Mouse (Mus musculus): ENCODE measurements around the gene Kif3c. TPM values are rescaled to one million over a fixed set of nuclear protein-coding genes. Genes with fewer than 3 reads are reported as not detected.

Kif3c gene
- polyA plus RNA-seq (2012; rRNA removed) = 2.1 and 2.3 TPM in 2 replicates

GRCm38 (mm10) chr12:3364508-3365448, at the start of gene Kif3c:
Gene Kif3c, plus strand, starts transcription at chr12:3365132.
- 10% methylated on average over 48 of the region's 48 CpGs for WGBS
- DNase-seq (ENCODE audit: low read depth, low spot score) = peak; percentile 24

DNA sequence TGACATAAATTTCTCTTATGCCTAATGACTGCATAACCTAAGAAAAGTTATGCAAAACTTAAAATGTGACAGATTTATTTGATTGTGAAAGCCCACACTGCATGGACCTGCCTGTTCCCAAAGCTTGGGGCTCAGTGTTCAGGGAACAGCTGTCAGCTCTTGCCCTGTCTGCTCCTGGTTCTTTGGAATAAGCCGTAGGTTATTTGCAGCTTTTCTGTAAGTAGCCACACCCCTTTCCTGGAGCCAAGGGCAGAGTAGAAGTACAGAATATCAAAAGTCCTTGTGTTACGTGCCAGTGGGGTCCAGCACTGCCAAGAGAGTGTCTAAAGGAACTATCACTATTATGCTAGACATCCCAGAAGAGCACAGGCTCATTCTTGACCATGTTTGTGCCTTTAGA, 48.8 kb upstream of the Kif3c start:
- no peak for DNase-seq (ENCODE audit: low read depth, low spot score)
- WGBS = 20% methylated on average over 2 of the region's 2 CpGs

DNA sequence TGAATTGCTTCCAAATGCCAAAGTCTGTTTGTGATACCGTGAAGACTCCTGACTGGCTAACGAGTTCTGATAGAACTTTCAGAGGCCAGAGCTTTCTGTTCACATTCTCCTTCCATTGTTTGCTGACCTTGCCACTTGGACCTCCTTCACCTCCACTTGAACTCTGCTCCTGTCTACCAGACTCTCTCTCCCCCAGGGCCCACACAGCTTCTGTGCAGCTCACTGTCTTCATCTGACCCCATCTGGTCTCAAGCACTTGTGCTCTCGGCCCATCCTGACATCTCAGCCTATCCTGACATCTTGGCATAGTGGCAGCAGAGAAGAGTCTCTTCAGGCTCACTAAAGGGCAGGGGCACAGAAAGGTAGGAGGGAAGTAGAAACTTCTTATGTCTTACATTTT, 48.0 kb upstream of the Kif3c start:
- no peak for DNase-seq (ENCODE audit: low read depth, low spot score)
- 47% methylated on average over 3 of the region's 3 CpGs for WGBS

GRCm38 (mm10) chr12:3319377-3319776, 45.6 kb upstream of the Kif3c start:
- no peak for DNase-seq (ENCODE audit: low read depth, low spot score)

DNA sequence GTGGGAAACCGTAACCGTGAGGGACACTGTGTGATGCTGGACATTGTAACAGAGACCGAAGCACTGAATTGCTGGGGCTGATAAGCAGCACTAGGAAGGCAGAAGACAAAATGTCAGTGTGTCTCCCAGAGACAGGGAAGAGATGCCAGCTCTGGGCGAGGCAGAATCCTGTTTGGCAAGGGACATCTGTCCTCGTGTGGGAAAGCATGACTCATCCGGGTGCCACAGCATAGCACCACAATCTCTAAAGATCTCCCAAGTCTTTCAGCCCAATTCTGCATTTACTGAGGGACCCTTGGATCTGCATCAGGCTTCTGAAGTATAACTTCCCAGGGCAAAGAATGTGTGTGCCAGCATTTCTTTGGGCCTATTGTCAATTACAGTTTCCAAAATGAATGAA, 41.7 kb upstream of the Kif3c start:
- WGBS = 50% methylated on average over 6 of the region's 6 CpGs
- DNase-seq (ENCODE audit: low read depth, low spot score) = no peak

More at GRCm38 (mm10) chr12:3319377-3319776, 45.6 kb upstream of the Kif3c start:
- WGBS = 44% methylated on average over 4 of the region's 4 CpGs

DNA sequence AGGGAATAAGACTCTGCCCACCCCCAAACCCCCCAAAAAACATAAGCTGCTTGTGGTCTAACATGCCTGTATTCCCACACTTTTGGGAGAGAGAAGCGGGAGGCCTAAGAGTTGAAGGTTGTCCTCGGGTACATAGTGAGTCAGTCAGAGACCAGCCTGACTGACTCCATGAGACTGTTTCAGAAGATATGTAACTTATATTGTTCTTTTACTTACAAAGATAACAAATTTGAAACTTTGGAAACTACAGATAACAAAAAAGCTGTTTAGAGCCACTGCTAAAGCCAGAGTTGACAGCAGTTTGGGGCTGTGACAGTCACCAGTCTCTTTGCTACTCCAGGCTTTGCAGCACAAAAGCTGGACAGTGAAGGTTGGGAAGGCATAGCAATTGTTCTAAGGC, 39.7 kb upstream of the Kif3c start:
- 76% methylated on average over 2 of the region's 2 CpGs for WGBS
- DNase-seq (ENCODE audit: low read depth, low spot score) = no peak

GRCm38 (mm10) chr12:3329677-3330076, 35.3 kb upstream of the Kif3c start:
- WGBS = 50% methylated on average over 4 of the region's 4 CpGs
- DNase-seq (ENCODE audit: low read depth, low spot score) = no peak

DNA sequence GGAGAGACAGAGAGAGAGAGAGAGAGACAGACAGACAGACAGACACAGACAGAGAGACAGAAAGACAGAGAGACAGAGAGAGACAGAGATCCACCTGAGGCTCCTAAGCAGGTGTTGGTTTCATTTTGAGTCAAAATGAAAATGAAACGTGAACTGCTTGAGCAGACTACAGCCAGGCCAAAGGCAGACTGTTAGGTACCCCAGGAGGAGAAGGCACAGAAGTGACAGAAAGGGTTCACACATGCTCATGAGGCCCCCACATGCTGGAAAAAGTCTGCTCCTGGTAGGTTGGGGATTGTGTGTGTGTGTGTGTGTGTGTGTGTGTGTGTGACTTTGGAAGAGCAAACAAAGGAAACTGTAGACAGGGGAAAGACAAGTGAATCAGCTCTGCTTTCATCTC, 26.0 kb upstream of the Kif3c start:
- 45% methylated on average over 1 of the region's 1 CpGs for WGBS
- DNase-seq (ENCODE audit: low read depth, low spot score) = no peak

- DNase-seq (ENCODE audit: low read depth, low spot score) = no peak
- 81% methylated on average over 2 of the region's 2 CpGs for WGBS
These were observed 20.8 kb upstream of the Kif3c start for GRCm38 (mm10) chr12:3344155-3344554.

DNA sequence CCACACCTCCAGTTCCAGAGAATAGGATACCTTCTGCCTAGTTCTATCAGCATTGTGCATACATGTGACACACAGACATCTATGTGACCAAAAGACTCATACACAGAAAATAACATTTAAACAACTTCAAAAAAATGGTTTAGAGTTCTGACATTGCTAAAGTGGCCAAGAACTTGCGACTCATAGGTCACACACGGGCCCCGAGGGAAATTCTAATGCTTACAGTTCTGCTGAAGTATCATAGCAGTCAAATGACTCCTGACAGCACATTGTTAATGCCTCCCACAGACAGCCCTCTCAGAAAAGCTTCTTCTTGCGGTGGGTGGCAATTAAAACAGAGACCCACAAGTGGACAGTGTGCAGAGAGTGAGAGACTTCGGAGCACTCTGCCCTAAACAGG, 19.9 kb upstream of the Kif3c start:
- no peak for DNase-seq (ENCODE audit: low read depth, low spot score)
- 83% methylated on average over 5 of the region's 5 CpGs for WGBS

DNA sequence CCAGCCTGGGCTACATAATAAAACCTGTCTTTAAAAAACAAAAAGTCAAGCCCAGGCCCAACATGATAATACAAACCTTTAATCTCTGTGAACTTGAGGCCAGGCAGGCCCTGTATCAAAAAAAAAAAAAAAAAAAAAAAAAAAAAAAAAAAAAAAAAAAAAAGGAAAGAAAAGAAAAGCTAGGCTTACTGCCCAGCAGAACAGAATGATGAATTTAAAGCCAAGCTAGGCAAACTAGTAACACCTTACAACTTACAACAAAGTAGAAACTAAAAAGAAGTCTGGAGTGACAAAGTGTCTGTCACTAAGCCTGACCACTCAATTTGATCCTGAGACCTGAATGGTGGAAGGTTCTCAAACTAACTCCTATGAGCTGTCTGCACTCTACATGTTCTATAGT, 17.2 kb upstream of the Kif3c start:
- DNase-seq (ENCODE audit: low read depth, low spot score) = no peak

- 79% methylated on average over 3 of the region's 3 CpGs for WGBS
- DNase-seq (ENCODE audit: low read depth, low spot score) = no peak
These were observed 15.5 kb upstream of the Kif3c start for GRCm38 (mm10) chr12:3349387-3349786.

DNA sequence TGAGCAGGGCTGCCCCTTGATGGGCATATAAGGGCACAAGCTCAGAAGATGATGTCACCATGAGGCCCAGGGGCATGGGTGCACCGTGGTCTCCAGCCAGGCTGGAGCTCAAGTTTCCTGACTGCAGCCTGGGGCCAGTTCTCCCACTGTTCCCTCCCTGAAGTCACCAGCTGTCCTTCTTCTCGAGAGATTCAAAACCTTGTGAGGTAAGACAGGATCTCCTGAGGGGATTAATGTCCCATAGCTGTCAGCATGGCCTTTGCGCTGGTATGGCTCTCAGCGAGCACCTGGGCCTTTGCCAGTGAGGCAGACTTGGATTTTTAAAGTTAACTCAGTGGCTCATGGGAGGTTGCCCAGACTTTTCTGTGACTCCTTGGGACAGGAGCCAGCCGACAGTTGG, 14.8 kb upstream of the Kif3c start:
- 62% methylated on average over 5 of the region's 5 CpGs for WGBS
- DNase-seq (ENCODE audit: low read depth, low spot score) = no peak

- no peak for DNase-seq (ENCODE audit: low read depth, low spot score)
- WGBS = 54% methylated on average over 6 of the region's 6 CpGs
These were observed 12.7 kb upstream of the Kif3c start for GRCm38 (mm10) chr12:3352216-3352615.

GRCm38 (mm10) chr12:3355068-3355467, 9.9 kb upstream of the Kif3c start:
- 73% methylated on average over 8 of the region's 8 CpGs for WGBS

GRCm38 (mm10) chr12:3356824-3357223, 8.1 kb upstream of the Kif3c start:
- 64% methylated on average over 16 of the region's 16 CpGs for WGBS
- DNase-seq (ENCODE audit: low read depth, low spot score) = no peak

More at GRCm38 (mm10) chr12:3355068-3355467, 9.9 kb upstream of the Kif3c start:
- DNase-seq (ENCODE audit: low read depth, low spot score) = no peak

GRCm38 (mm10) chr12:3359302-3359701, 5.6 kb upstream of the Kif3c start:
- DNase-seq (ENCODE audit: low read depth, low spot score) = peak; percentile 37
- 17% methylated on average over 3 of the region's 3 CpGs for WGBS

GRCm38 (mm10) chr12:3360043-3360442, 4.9 kb upstream of the Kif3c start:
- 82% methylated on average over 2 of the region's 2 CpGs for WGBS
- no peak for DNase-seq (ENCODE audit: low read depth, low spot score)

DNA sequence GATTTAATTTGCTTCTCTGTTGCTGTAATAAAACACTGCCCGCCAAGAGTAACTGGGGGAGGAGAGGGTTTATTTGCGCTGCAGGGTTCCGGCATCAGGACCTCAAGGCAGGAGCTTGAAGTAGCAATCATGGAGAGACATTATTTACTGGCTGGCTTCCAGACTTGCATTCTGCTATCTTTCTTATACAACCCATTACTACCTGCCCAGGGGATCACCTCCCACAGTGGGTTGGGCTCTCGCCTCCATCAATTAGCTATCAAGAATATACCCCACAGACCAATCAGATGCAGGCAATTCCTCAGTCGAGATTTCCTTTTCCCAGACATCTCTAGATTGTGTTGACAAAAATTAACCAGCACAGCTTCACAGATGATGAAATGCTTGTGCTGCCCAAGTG, 856 bp upstream of the Kif3c start:
- DNase-seq (ENCODE audit: low read depth, low spot score) = no peak
- WGBS = 92% methylated on average over 5 of the region's 5 CpGs

DNA sequence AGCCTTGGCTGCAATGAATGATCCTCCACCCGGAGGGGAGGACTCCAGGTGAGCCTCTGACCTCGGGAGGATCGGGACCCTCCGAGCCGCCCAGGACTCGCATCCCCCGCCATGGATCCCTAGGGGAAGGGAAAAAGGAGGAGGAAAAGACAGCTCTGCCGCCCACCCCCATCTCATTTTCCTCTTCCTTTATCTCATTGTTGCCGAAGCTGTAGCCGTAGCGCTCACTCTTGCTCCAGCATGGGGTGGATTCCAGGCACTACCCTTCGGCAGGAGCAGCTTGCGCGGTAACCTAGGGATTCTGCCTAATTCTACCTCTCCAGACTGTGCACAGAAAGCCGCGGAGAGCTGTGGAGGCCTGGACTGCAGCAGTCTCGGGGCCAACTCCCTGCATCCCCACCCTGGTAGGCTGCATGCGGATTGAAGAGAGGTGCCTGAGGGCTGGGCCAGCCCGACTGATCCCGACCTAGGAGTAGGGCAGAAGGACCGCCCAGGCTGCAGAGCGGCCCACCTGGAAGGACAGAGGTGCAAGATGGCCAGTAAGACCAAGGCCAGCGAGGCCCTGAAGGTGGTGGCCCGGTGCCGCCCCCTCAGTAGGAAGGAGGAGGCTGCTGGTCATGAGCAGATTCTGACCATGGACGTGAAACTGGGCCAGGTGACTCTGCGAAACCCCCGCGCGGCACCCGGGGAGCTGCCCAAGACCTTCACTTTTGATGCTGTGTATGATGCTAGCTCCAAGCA, 687 bp downstream of the Kif3c start:
- WGBS = 5% methylated on average over 31 of the region's 31 CpGs
- no peak for DNase-seq (ENCODE audit: low read depth, low spot score)
